Mouse (Mus musculus) brown adipose tissue, adult 24 weeks (tissue): ENCODE data around the gene Kcna10. TPM values are rescaled to one million over a fixed set of nuclear protein-coding genes. Genes with fewer than 3 reads are reported as not detected.

Experiments
- polyA plus RNA-seq: library from polyadenylated mRNA; stranded (reverse); fragments of >200 nt; gene quantifications from 2 replicates; pipeline ENCODE4 v1.2.4, GENCODE M21; 2012; ENCODE audit not compliant: missing spikeins, insufficient read depth, insufficient read length

Kcna10 gene
- polyA plus RNA-seq, 1 experiment: not detected

Other genes starting within 250 kb of the Kcna10 start
- gene Kcna3, start 146.9 kb upstream of the Kcna10 start, polyA plus RNA-seq: 0.55 TPM in 1 of 2 replicates, not detected in the other
- 1.3 and 1.6 TPM in 2 replicates for gene Kcna2, start 81.9 kb upstream of the Kcna10 start, polyA plus RNA-seq
- not detected in 2 replicates for gene Cym, start 38.7 kb downstream of the Kcna10 start, polyA plus RNA-seq
- gene A630076J17Rik, start 47.6 kb downstream of the Kcna10 start, polyA plus RNA-seq: not detected in 2 replicates
- not detected in 2 replicates for gene Prok1, start 56.7 kb downstream of the Kcna10 start, polyA plus RNA-seq
- 146 and 167 TPM in 2 replicates for gene Lamtor5, start 95.8 kb downstream of the Kcna10 start, polyA plus RNA-seq
- 0.83 TPM in 1 of 2 replicates, not detected in the other for gene Slc16a4, start 108.2 kb downstream of the Kcna10 start, polyA plus RNA-seq
- 7.2 and 8.9 TPM in 2 replicates for gene Rbm15, start 150.6 kb downstream of the Kcna10 start, polyA plus RNA-seq